Mouse (Mus musculus) erythroblast, embryonic 14.5 days (primary cell): ENCODE results near the gene Slc36a3. TPM values are rescaled to one million over a fixed set of nuclear protein-coding genes. Genes with fewer than 3 reads are reported as not detected.

Experiments used
- H3K27me3 ChIP-seq: 2 replicates; pipeline ENCODE4 v1.6.1; 2012; ENCODE audit warnings: inconsistent platforms; ENCODE audit not compliant: control insufficient read depth
- H3K36me3 ChIP-seq: 2 replicates; pipeline ENCODE4 v1.6.1; 2012; ENCODE audit warnings: mild to moderate bottlenecking, inconsistent platforms; ENCODE audit not compliant: control insufficient read depth
- H3K4me1 ChIP-seq: 2 replicates; pipeline ENCODE4 v1.6.1; 2012; ENCODE audit warnings: inconsistent platforms; ENCODE audit not compliant: control insufficient read depth
- H3K4me3 ChIP-seq: replicated peaks from 2 replicates; pipeline ENCODE3; 2012; ENCODE audit warnings: moderate library complexity, mild to moderate bottlenecking, inconsistent platforms
- H3K9me3 ChIP-seq: 2 replicates; pipeline ENCODE4 v1.6.1; 2012; ENCODE audit warnings: low read length, inconsistent platforms, mixed read lengths; ENCODE audit not compliant: control insufficient read depth
- GATA1 ChIP-seq: IDR thresholded peaks from 2 replicates; pipeline ENCODE4 v1.6.1; 2012; ENCODE audit warnings: low read length, inconsistent platforms, mixed read lengths
- TAL1 ChIP-seq: IDR thresholded peaks from 3 replicates; pipeline ENCODE4 v1.6.1; 2012; ENCODE audit warnings: low read length, inconsistent platforms, mixed read lengths
- polyA plus RNA-seq: library from polyadenylated mRNA; stranded (reverse); fragments of >175 nt; gene quantifications from 2 replicates; pipeline ENCODE4 v1.2.3, GENCODE M21; 2012

Gene Slc36a3
- polyA plus RNA-seq, 1 experiment: not detected

DNA sequence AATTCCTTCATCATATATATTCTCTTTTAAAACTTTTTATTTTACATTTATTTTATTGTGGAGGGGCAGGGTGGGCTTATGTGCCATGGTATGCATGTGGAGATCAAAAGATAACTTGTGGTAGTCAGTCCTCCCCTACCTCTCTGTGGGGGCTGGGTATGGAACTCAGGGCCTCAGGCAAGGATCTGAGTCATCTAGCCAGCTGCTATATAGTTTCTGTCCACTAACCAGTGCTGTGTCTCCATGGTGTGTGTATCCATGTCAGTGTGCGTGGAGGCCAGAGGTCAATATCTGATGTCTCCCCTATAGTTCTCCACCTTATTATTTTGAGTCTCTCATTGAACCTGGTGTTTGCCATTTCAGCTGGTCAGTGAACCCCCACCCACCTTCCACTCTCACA is 17.1 kb downstream of the Slc36a3 start:
- no peaks in the 10 kb centered on the region for H3K27me3 ChIP-seq
- H3K36me3 ChIP-seq: no peaks in the 10 kb centered on the region
- peaks cover 10% of the 10 kb centered on the region for H3K4me1 ChIP-seq
- H3K9me3 ChIP-seq: peaks cover 8% of the 10 kb centered on the region
- no peak for TF ChIP-seq GATA1
- TF ChIP-seq TAL1: no peak
- no peak overlapping the region for H3K4me3 ChIP-seq

DNA sequence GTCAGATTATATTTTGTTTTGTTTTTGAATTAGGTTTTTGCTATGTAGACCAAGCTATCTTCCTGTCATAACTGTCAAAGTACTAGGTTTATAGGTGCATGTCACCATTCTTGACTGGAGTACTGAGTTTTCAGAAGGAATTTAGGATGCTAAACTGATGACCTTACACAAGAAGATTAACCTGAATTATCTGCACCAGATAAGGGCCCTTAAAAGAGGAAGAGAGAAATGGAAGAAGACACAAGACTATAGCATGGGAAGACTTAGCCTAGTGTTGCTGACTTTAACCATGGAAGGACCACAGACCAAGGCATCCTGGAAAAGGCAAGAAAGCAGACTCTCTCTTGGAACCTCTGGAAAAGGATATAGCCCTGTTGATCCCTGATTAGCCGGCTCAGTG is 18.3 kb downstream of the Slc36a3 start:
- Histone ChIP-seq H3K36me3 (no peaks in the 10 kb centered on the region), H3K4me3 (no peak overlapping the region), H3K4me1 (peaks cover 10% of the 10 kb centered on the region), H3K27me3 (no peaks in the 10 kb centered on the region), H3K9me3 (peaks cover 8% of the 10 kb centered on the region)
- TF ChIP-seq GATA1 (no peak), TAL1 (no peak)

DNA sequence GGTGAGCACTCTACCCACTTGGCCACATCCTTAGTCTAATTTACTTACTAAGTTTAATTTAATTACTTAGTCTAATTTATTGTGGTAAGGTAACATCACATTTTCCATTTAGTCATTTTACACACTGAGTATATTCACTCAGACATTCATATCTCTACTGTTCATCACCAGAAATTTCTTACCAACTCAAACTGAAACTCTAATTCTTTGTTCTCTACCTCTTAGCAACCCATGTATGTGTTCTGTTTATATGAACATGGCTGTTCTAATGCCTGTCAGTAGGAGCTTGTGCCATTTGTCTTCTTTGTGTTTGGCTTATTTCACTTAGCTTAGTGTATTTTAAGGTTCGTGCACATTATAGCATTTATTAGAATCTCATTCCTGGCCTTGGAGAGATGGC is 19.6 kb downstream of the Slc36a3 start:
- no peak overlapping the region for H3K4me3 ChIP-seq
- H3K9me3 ChIP-seq: peaks cover 8% of the 10 kb centered on the region
- no peaks in the 10 kb centered on the region for H3K27me3 ChIP-seq
- peaks cover 14% of the 10 kb centered on the region for H3K4me1 ChIP-seq
- no peaks in the 10 kb centered on the region for H3K36me3 ChIP-seq
- TF ChIP-seq GATA1 (no peak), TAL1 (no peak)

DNA sequence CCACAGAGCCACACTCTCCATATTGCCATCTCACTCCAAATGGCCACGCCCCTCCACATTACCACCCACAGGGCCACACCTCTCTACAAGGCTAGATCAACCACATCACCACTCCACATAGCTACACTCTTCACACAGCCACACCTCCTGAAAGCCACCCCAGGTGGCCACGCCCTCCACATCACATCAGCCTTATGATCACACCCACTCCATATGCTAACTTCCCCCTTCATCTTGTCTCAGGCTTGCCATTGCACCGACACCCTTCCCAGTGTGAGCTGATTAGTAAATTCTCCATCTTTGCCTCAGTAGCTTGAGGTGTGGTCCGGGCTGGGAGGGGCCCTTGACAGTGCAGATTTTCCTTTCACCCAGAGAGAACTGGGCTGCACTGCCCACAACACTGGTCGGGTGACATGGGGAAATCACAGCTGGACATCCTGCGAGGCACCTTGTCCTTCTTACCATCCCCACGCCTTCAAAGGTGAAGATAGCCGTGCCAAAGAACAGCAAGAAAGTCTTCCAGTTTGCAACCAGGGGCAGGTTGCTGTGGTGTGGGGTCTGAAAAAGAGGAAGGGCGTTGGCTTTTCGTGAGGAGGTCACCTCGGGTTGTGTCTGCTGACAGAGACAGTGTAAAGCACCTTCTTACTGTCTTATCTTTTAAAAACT is 20.3 kb downstream of the Slc36a3 start:
- TF ChIP-seq TAL1: no peak
- TF ChIP-seq GATA1: no peak
- H3K9me3 ChIP-seq: peaks cover 8% of the 10 kb centered on the region
- no peaks in the 10 kb centered on the region for H3K27me3 ChIP-seq
- H3K4me3 ChIP-seq: no peak overlapping the region
- peaks cover 19% of the 10 kb centered on the region for H3K4me1 ChIP-seq
- H3K36me3 ChIP-seq: no peaks in the 10 kb centered on the region

DNA sequence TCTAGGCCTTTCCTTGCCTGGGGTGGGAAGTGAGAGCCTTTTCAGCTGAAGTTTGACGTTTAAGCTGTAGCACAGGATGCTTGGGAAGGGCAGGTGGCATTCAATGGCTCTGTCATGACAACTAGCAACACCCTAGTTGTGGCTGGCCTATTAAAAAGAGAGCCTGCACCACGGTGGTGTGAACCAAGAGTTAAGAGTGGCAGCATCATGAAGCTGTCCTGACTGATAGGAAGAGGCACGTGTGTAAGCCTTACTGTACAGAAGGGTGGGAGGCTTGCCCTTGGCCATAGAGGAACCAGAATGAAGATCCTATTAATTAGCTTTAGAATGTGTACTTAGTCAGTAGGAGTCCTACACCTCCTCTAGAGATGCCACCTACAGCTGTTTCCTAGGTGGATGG is 23.1 kb downstream of the Slc36a3 start:
- Histone ChIP-seq H3K36me3 (no peaks in the 10 kb centered on the region), H3K27me3 (no peaks in the 10 kb centered on the region), H3K4me1 (peaks cover 22% of the 10 kb centered on the region), H3K9me3 (peaks cover 8% of the 10 kb centered on the region), H3K4me3 (no peak overlapping the region)
- TF ChIP-seq TAL1 (no peak), GATA1 (no peak)

DNA sequence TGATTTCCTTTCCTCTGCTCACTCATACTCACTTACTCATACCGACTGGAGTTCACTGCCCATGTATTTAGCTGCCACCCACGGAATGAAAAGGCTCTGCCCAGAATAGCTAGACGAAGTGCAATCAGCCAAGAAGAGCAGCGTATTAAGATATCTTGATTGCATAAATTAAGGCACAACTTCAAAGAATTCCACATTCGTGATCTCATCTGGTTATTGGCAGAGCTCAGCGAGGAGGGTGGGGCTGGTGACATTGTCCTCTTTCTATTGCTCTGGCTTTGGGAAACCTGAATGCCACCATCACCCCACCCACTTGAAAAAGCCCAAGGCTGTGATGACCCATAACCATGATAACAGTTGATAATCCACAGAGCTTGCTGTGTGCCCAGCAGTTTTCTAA is 23.6 kb downstream of the Slc36a3 start:
- Histone ChIP-seq H3K9me3 (peaks cover 8% of the 10 kb centered on the region), H3K4me3 (no peak overlapping the region), H3K27me3 (no peaks in the 10 kb centered on the region), H3K4me1 (peaks cover 22% of the 10 kb centered on the region), H3K36me3 (no peaks in the 10 kb centered on the region)
- TF ChIP-seq GATA1 (no peak), TAL1 (no peak)

DNA sequence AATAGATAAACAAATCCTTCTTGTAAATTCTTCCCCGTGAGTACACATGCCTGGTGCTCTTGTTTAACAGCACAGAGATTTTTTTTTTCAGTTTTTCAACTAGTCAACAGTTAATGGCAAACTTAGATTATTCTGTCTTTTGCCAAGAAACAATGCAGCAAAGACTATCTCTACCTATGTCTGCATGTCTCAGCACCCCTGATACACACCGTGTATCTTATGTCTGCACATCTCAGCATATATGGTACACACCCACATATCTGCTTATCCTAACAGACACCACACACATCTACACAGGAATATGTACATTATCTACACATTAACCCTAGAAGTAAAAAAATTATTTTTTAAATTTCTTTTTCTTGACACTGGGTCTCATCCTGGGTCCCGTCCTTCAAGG is 24.8 kb downstream of the Slc36a3 start:
- Histone ChIP-seq H3K36me3 (no peaks in the 10 kb centered on the region), H3K4me1 (peaks cover 22% of the 10 kb centered on the region), H3K4me3 (no peak overlapping the region), H3K9me3 (peaks cover 8% of the 10 kb centered on the region), H3K27me3 (no peaks in the 10 kb centered on the region)
- no peak for TF ChIP-seq GATA1
- TF ChIP-seq TAL1: no peak

DNA sequence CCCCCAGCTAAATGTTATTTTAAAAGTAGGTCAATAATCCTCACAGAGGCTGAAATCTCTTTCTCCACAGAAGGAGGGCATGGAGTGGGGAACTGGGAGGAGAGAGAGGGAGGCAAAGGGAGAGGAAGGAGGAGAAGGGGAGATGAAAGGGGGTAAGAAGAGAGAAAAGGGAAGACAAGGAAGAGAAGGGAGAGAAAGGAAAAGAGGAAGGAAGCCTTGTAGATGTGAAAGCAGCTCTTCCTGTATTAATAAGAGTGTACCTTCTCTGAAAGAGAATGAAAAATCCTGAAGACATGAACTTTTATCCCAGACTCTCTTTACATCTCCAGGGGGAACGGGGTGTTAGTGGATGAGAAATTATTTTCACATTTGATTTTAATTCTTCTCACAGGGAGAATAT is 30.1 kb downstream of the Slc36a3 start:
- no peaks in the 10 kb centered on the region for H3K27me3 ChIP-seq
- peaks cover 5% of the 10 kb centered on the region; the same call in 1 of the 2 replicates for H3K4me1 ChIP-seq
- H3K36me3 ChIP-seq: no peaks in the 10 kb centered on the region
- H3K4me3 ChIP-seq: no peak overlapping the region
- 0 out of 2 replicates have a peak, but pooled peaks cover 5% of the 10 kb centered on the region for H3K9me3 ChIP-seq
- TF ChIP-seq GATA1: no peak
- no peak for TF ChIP-seq TAL1

DNA sequence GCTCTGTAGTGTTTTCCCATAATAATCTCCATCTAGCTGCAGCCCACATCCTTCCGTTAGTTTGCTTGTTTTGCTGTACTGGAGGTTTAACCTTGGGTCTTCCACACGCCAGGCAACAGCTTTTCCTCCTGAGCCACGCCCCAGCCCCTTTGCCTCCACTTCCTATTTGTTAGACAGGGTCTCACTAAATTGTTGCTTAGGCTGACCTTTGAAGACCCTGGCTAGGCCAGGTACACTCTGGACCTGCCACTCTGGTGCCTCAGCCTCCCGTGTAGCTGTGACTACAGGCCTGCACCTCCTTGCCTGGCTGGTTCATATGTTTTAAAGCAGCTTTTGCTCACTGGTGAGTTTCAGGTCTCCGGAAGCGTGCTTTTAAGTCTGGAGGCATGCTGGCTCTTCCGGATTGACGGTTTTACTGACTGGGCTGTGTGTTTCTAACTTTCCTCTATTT is 30.7 kb downstream of the Slc36a3 start:
- H3K4me1 ChIP-seq: no peaks in the 10 kb centered on the region
- 0 out of 2 replicates have a peak, but pooled peaks cover 5% of the 10 kb centered on the region for H3K9me3 ChIP-seq
- TF ChIP-seq TAL1 (no peak), GATA1 (no peak)
- no peaks in the 10 kb centered on the region for H3K27me3 ChIP-seq
- H3K36me3 ChIP-seq: no peaks in the 10 kb centered on the region
- no peak overlapping the region for H3K4me3 ChIP-seq

DNA sequence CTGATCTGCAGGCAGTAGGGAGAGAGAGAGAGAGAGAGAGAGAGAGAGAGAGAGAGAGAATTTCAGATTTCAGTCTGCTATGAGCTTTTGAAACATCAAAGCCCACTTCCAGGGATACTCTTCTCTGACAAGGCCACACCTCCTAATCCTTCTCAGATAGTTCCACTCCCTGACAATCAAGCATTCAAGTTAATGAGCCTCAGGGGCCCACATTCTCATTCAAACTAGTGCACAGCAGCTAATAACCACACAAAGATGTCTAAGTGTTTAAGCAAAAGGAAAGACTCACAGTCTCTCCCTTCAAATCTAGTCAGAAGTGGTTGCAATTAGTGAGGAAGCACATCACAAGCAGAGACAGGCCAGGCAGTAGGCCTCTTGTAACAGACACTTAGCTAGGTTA is 31.2 kb downstream of the Slc36a3 start:
- TF ChIP-seq GATA1: no peak
- Histone ChIP-seq H3K4me1 (no peaks in the 10 kb centered on the region), H3K27me3 (no peaks in the 10 kb centered on the region), H3K36me3 (no peaks in the 10 kb centered on the region), H3K9me3 (0 out of 2 replicates have a peak, but pooled peaks cover 5% of the 10 kb centered on the region), H3K4me3 (no peak overlapping the region)
